Mouse (Mus musculus) intestine, embryonic 14.5 days (tissue): ENCODE data around the gene Nav2. TPM values are rescaled to one million over a fixed set of nuclear protein-coding genes. Genes with fewer than 3 reads are reported as not detected.

Experiments
- ATAC-seq: fragments of 200-750 bp; cut with Nextera tagmentation; replicated peaks from 2 replicates; pipeline ENCODE4 v1.8.0; 2017; ENCODE audit warnings: low read depth, moderate number of reproducible peaks, moderate TSS enrichment, moderate library complexity; ENCODE audit not compliant: low FRiP score, low TSS enrichment
- DNase-seq: peaks from one replicate; pipeline ENCODE4 v3.0.0-alpha.2; 2018; ENCODE audit warnings: low spot score
- H3K27ac ChIP-seq: fragments of 300-500 bp; sonication (generic); 2 replicates; pipeline ENCODE4 v1.5.1; 2014; ENCODE audit warnings: low read depth, mild to moderate bottlenecking, control low read depth
- H3K27me3 ChIP-seq: fragments of 300-500 bp; sonication (generic); replicated peaks from 2 replicates; pipeline ENCODE4 v1.6.1; 2014; ENCODE audit warnings: low read length, control low read depth; ENCODE audit not compliant: control insufficient read depth, insufficient read depth
- H3K36me3 ChIP-seq: fragments of 300-500 bp; sonication (generic); 2 replicates; pipeline ENCODE4 v1.6.1; 2014; ENCODE audit warnings: low read length, control low read depth; ENCODE audit not compliant: control insufficient read depth, insufficient read depth
- H3K4me1 ChIP-seq: fragments of 300-500 bp; sonication (generic); replicated peaks from 2 replicates; pipeline ENCODE4 v1.6.1; 2014; ENCODE audit warnings: low read length, control low read depth, mixed read lengths; ENCODE audit not compliant: control insufficient read depth, insufficient read depth
- H3K4me2 ChIP-seq: fragments of 300-500 bp; sonication (generic); 2 replicates; pipeline ENCODE4 v1.6.1; 2014; ENCODE audit warnings: low read length
- H3K4me3 ChIP-seq: fragments of 300-500 bp; sonication (generic); 2 replicates; pipeline ENCODE4 v1.5.1; 2014; ENCODE audit warnings: low read depth, low read length, control low read depth, mixed read lengths
- H3K9ac ChIP-seq: fragments of 300-500 bp; sonication (generic); 2 replicates; pipeline ENCODE4 v1.6.1; 2014; ENCODE audit warnings: mild to moderate bottlenecking, low read length
- H3K9me3 ChIP-seq: fragments of 300-500 bp; sonication (generic); 2 replicates; pipeline ENCODE4 v1.6.1; 2016; ENCODE audit warnings: low read length, control low read depth; ENCODE audit not compliant: control insufficient read depth
- WGBS: fragments of 180-500 bp; shearing (Covaris S2); extraction: QIAGEN DNeasy Blood & Tissue Kit; methylation state at CpG from one replicate; pipeline ENCODE4 v1.1.7; 2014; 5-methylcytosine and 5-hydroxymethylcytosine counted together
- polyA plus RNA-seq: library from polyadenylated mRNA; unstranded; fragments of >200 nt; fragmentation: Nextera tagmentation; extraction: Ambion mirVana; gene quantifications from 2 replicates; pipeline ENCODE4 v1.2.1, GENCODE M21; 2014

The Nav2 gene
- polyA plus RNA-seq, 1 experiment from 2014 or later, result 31.5 TPM

GRCm38 (mm10) chr7:49014480-49014879 lies 106.0 kb downstream of the Nav2 start:
- no peak overlapping the region for H3K4me2 ChIP-seq
- 88% methylated on average over 10 of the region's 10 CpGs for WGBS
- H3K9me3 ChIP-seq, result no peaks in the 10 kb centered on the region
- no peak overlapping the region for H3K27ac ChIP-seq
- no peak overlapping the region for H3K4me3 ChIP-seq
- ATAC-seq (no peak), DNase-seq (no peak)
- H3K27me3 ChIP-seq, result no peaks in the 10 kb centered on the region
- H3K9ac ChIP-seq, result no peak overlapping the region
- no peaks in the 10 kb centered on the region for H3K36me3 ChIP-seq
- no peaks in the 10 kb centered on the region; the same call in 1 of the 2 replicates for H3K4me1 ChIP-seq

GRCm38 (mm10) chr7:49015297-49015696 lies 106.8 kb downstream of the Nav2 start:
- Histone ChIP-seq H3K4me1 (no peaks in the 10 kb centered on the region; the same call in 1 of the 2 replicates), H3K36me3 (no peaks in the 10 kb centered on the region), H3K9me3 (no peaks in the 10 kb centered on the region), H3K27me3 (no peaks in the 10 kb centered on the region), H3K27ac (no peak overlapping the region), H3K4me2 (no peak overlapping the region), H3K9ac (no peak overlapping the region), H3K4me3 (no peak overlapping the region)
- WGBS, result 87% methylated on average over 6 of the region's 6 CpGs
- DNase-seq (no peak), ATAC-seq (no peak)

GRCm38 (mm10) chr7:49016088-49016487 lies 107.6 kb downstream of the Nav2 start:
- no peaks in the 10 kb centered on the region for H3K27me3 ChIP-seq
- no peaks in the 10 kb centered on the region for H3K9me3 ChIP-seq
- H3K36me3 ChIP-seq, result no peaks in the 10 kb centered on the region
- peaks cover 5% of the 10 kb centered on the region; the same call in 1 of the 2 replicates for H3K4me1 ChIP-seq
- ATAC-seq, result no peak
- H3K4me2 ChIP-seq, result no peak overlapping the region
- no peak overlapping the region for H3K27ac ChIP-seq
- WGBS, result 63% methylated on average over 2 of the region's 2 CpGs
- H3K9ac ChIP-seq, result no peak overlapping the region
- DNase-seq, result no peak
- no peak overlapping the region for H3K4me3 ChIP-seq

- ATAC-seq, result no peak
- Histone ChIP-seq H3K27me3 (no peaks in the 10 kb centered on the region), H3K27ac (no peak overlapping the region), H3K36me3 (no peaks in the 10 kb centered on the region), H3K4me3 (no peak overlapping the region), H3K4me2 (no peak overlapping the region), H3K4me1 (peaks cover 5% of the 10 kb centered on the region; the same call in 1 of the 2 replicates), H3K9ac (no peak overlapping the region), H3K9me3 (no peaks in the 10 kb centered on the region)
- 74% methylated on average over 5 of the region's 5 CpGs for WGBS
- no peak for DNase-seq
These were observed 109.3 kb downstream of the Nav2 start for GRCm38 (mm10) chr7:49017794-49018193.

GRCm38 (mm10) chr7:49018478-49018914 lies 110.0 kb downstream of the Nav2 start:
- no peaks in the 10 kb centered on the region for H3K27me3 ChIP-seq
- WGBS, result 52% methylated on average over 7 of the region's 7 CpGs
- ATAC-seq, result no peak
- H3K27ac ChIP-seq, result no peak overlapping the region
- no peak overlapping the region for H3K4me3 ChIP-seq
- DNase-seq, result no peak
- no peaks in the 10 kb centered on the region for H3K9me3 ChIP-seq
- no peaks in the 10 kb centered on the region for H3K36me3 ChIP-seq
- peaks cover 5% of the 10 kb centered on the region; the same call in 1 of the 2 replicates for H3K4me1 ChIP-seq
- H3K9ac ChIP-seq, result no peak overlapping the region
- H3K4me2 ChIP-seq, result no peak overlapping the region

- no peak overlapping the region for H3K4me2 ChIP-seq
- no peak overlapping the region for H3K27ac ChIP-seq
- no peaks in the 10 kb centered on the region for H3K9me3 ChIP-seq
- H3K27me3 ChIP-seq, result no peaks in the 10 kb centered on the region
- H3K4me3 ChIP-seq, result no peak overlapping the region
- H3K36me3 ChIP-seq, result no peaks in the 10 kb centered on the region
- DNase-seq (no peak), ATAC-seq (no peak)
- 69% methylated on average over 8 of the region's 8 CpGs for WGBS
- 0 out of 2 replicates have a peak, but pooled peaks cover 5% of the 10 kb centered on the region for H3K4me1 ChIP-seq
- H3K9ac ChIP-seq, result no peak overlapping the region
These were observed 116.7 kb downstream of the Nav2 start for GRCm38 (mm10) chr7:49025026-49025815.

- Histone ChIP-seq H3K9ac (no peak overlapping the region), H3K36me3 (no peaks in the 10 kb centered on the region), H3K9me3 (no peaks in the 10 kb centered on the region), H3K4me1 (0 out of 2 replicates have a peak, but pooled peaks cover under 1% of the 10 kb centered on the region), H3K4me3 (no peak overlapping the region), H3K4me2 (no peak overlapping the region), H3K27me3 (no peaks in the 10 kb centered on the region), H3K27ac (no peak overlapping the region)
- 86% methylated on average over 3 of the region's 3 CpGs for WGBS
- DNase-seq, result no peak
- no peak for ATAC-seq
These were observed 117.5 kb downstream of the Nav2 start for GRCm38 (mm10) chr7:49025991-49026390.

GRCm38 (mm10) chr7:49026466-49026865 lies 118.0 kb downstream of the Nav2 start:
- Histone ChIP-seq H3K9ac (no peak overlapping the region), H3K27ac (no peak overlapping the region), H3K27me3 (no peaks in the 10 kb centered on the region), H3K4me2 (no peak overlapping the region), H3K36me3 (no peaks in the 10 kb centered on the region), H3K4me3 (no peak overlapping the region), H3K4me1 (no peaks in the 10 kb centered on the region), H3K9me3 (no peaks in the 10 kb centered on the region)
- ATAC-seq (no peak), DNase-seq (no peak)
- WGBS, result 66% methylated on average over 5 of the region's 5 CpGs
